Mouse (Mus musculus): ENCODE data around the gene Galnt18. TPM values are rescaled to one million over a fixed set of nuclear protein-coding genes. Genes with fewer than 3 reads are reported as not detected.

The Galnt18 gene
- polyA plus RNA-seq, 1 experiment, result 11.9 TPM

GRCm38 (mm10) chr7:111737426-111737825 lies 42.4 kb downstream of the Galnt18 start:
- TF ChIP-seq CTCF (IDR thresholded peaks at IDR 0.05; ENCODE audit: control insufficient read depth, insufficient read depth, insufficient read length), result no peak
- TF ChIP-seq CEBPB (IDR thresholded peaks at IDR 0.05; ENCODE audit: low read depth), result no peak
- TF ChIP-seq MYOD1 (IDR thresholded peaks at IDR 0.05; ENCODE audit: control insufficient read depth, insufficient read length, low read depth), result no peak
- TF ChIP-seq FOSL1 (IDR thresholded peaks at IDR 0.05; ENCODE audit: insufficient read depth, low read length, poor library complexity, severe bottlenecking), result no peak
- Histone ChIP-seq H3K27me3 (ENCODE audit: control insufficient read depth, insufficient read depth, insufficient read length) (no peaks in the 10 kb centered on the region), H3K36me3 (ENCODE audit: control insufficient read depth, insufficient read depth) (no peaks in the 10 kb centered on the region)

GRCm38 (mm10) chr7:111736365-111736764 lies 43.4 kb downstream of the Galnt18 start:
- TF ChIP-seq USF1 (IDR thresholded peaks at IDR 0.05; ENCODE audit: low read depth), result no peak
- no peak for TF ChIP-seq MYOG (IDR thresholded peaks at IDR 0.05; ENCODE audit: control insufficient read depth, extremely low read depth, insufficient read length)
- TF ChIP-seq CEBPB (IDR thresholded peaks at IDR 0.05; ENCODE audit: low read depth), result no peak
- no peak for TF ChIP-seq CTCF (IDR thresholded peaks at IDR 0.05; ENCODE audit: control insufficient read depth, insufficient read depth, insufficient read length)
- no peak for TF ChIP-seq FOSL1 (IDR thresholded peaks at IDR 0.05; ENCODE audit: insufficient read depth, low read length, poor library complexity, severe bottlenecking)
- Histone ChIP-seq H3K79me3 (ENCODE audit: low read depth) (no peaks in the 10 kb centered on the region), H3K79me2 (ENCODE audit: control insufficient read depth, insufficient read depth) (no peaks in the 10 kb centered on the region), H3ac (ENCODE audit: control insufficient read depth, insufficient read length, low read depth) (no peak overlapping the region), H3K27me3 (ENCODE audit: control insufficient read depth, insufficient read depth, insufficient read length) (no peaks in the 10 kb centered on the region), H3K4me3 (ENCODE audit: insufficient read depth, poor library complexity, severe bottlenecking) (no peak overlapping the region), H3K36me3 (ENCODE audit: control insufficient read depth, insufficient read depth) (no peaks in the 10 kb centered on the region)

More at GRCm38 (mm10) chr7:111737426-111737825, 42.4 kb downstream of the Galnt18 start:
- Histone ChIP-seq H3ac (ENCODE audit: control insufficient read depth, insufficient read length, low read depth) (no peak overlapping the region), H3K4me3 (ENCODE audit: insufficient read depth, poor library complexity, severe bottlenecking) (no peak overlapping the region), H3K79me3 (ENCODE audit: low read depth) (no peaks in the 10 kb centered on the region), H3K79me2 (ENCODE audit: control insufficient read depth, insufficient read depth) (no peaks in the 10 kb centered on the region)

- H3K79me3 ChIP-seq (ENCODE audit: low read depth), result no peaks in the 10 kb centered on the region
- H3K27me3 ChIP-seq (ENCODE audit: control insufficient read depth, insufficient read depth, insufficient read length), result no peaks in the 10 kb centered on the region
- H3K79me2 ChIP-seq (ENCODE audit: control insufficient read depth, insufficient read depth), result no peaks in the 10 kb centered on the region
- no peaks in the 10 kb centered on the region for H3K36me3 ChIP-seq (ENCODE audit: control insufficient read depth, insufficient read depth)
- no peak overlapping the region for H3K4me3 ChIP-seq (ENCODE audit: insufficient read depth, poor library complexity, severe bottlenecking)
- H3ac ChIP-seq (ENCODE audit: control insufficient read depth, insufficient read length, low read depth), result no peak overlapping the region
- TF ChIP-seq MYOD1 (IDR thresholded peaks at IDR 0.05; ENCODE audit: control insufficient read depth, insufficient read length, low read depth) (no peak), MYOG (IDR thresholded peaks at IDR 0.05; ENCODE audit: control insufficient read depth, extremely low read depth, insufficient read length) (no peak), MAX (IDR thresholded peaks at IDR 0.05) (no peak), FOSL1 (IDR thresholded peaks at IDR 0.05; ENCODE audit: insufficient read depth, low read length, poor library complexity, severe bottlenecking) (no peak), CTCF (IDR thresholded peaks at IDR 0.05; ENCODE audit: control insufficient read depth, insufficient read depth, insufficient read length) (no peak), USF1 (IDR thresholded peaks at IDR 0.05; ENCODE audit: low read depth) (no peak), CEBPB (IDR thresholded peaks at IDR 0.05; ENCODE audit: low read depth) (no peak)
Observed at GRCm38 (mm10) chr7:111730346-111731269, 49.2 kb downstream of the Galnt18 start.

DNA sequence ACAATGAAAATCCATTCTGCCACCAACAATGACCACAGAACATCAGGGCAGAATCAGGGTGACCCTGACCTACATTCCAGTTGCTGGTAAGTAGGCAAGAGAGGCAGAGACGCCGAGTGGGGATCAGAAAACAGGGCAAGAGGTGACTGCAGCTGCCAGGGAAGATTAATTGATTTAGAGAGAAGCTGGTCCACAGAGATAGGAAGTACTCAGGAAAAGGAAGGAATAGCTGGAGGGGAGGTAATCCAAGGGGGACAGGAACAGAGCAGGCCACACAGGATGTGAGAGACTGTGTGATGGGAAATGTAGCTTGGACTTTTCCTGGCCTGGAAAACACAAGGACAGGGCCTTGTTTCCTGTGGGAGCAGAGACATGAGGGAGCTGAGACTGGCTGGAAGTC lies 52.8 kb downstream of the Galnt18 start:
- Histone ChIP-seq H3ac (ENCODE audit: control insufficient read depth, insufficient read length, low read depth) (no peak overlapping the region), H3K36me3 (ENCODE audit: control insufficient read depth, insufficient read depth) (no peaks in the 10 kb centered on the region)

GRCm38 (mm10) chr7:111724730-111725129 lies 55.0 kb downstream of the Galnt18 start:
- Histone ChIP-seq H3K79me3 (ENCODE audit: low read depth) (no peaks in the 10 kb centered on the region), H3K79me2 (ENCODE audit: control insufficient read depth, insufficient read depth) (no peaks in the 10 kb centered on the region), H3K27me3 (ENCODE audit: control insufficient read depth, insufficient read depth, insufficient read length) (no peaks in the 10 kb centered on the region), H3ac (ENCODE audit: control insufficient read depth, insufficient read length, low read depth) (no peak overlapping the region), H3K4me3 (ENCODE audit: insufficient read depth, poor library complexity, severe bottlenecking) (no peak overlapping the region), H3K36me3 (ENCODE audit: control insufficient read depth, insufficient read depth) (no peaks in the 10 kb centered on the region)
- no peak for TF ChIP-seq CEBPB (IDR thresholded peaks at IDR 0.05; ENCODE audit: low read depth)

More for the DNA sequence above, 52.8 kb downstream of the Galnt18 start:
- H3K27me3 ChIP-seq (ENCODE audit: control insufficient read depth, insufficient read depth, insufficient read length), result no peaks in the 10 kb centered on the region
- H3K79me3 ChIP-seq (ENCODE audit: low read depth), result no peaks in the 10 kb centered on the region
- TF ChIP-seq MYOD1 (IDR thresholded peaks at IDR 0.05; ENCODE audit: control insufficient read depth, insufficient read length, low read depth), result no peak
- no peak for TF ChIP-seq CEBPB (IDR thresholded peaks at IDR 0.05; ENCODE audit: low read depth)
- no peak for TF ChIP-seq MYOG (IDR thresholded peaks at IDR 0.05; ENCODE audit: control insufficient read depth, extremely low read depth, insufficient read length)
- no peak for TF ChIP-seq USF1 (IDR thresholded peaks at IDR 0.05; ENCODE audit: low read depth)
- no peak for TF ChIP-seq CTCF (IDR thresholded peaks at IDR 0.05; ENCODE audit: control insufficient read depth, insufficient read depth, insufficient read length)
- TF ChIP-seq FOSL1 (IDR thresholded peaks at IDR 0.05; ENCODE audit: insufficient read depth, low read length, poor library complexity, severe bottlenecking), result no peak
- no peak for TF ChIP-seq MAX (IDR thresholded peaks at IDR 0.05)
- H3K79me2 ChIP-seq (ENCODE audit: control insufficient read depth, insufficient read depth), result no peaks in the 10 kb centered on the region
- no peak overlapping the region for H3K4me3 ChIP-seq (ENCODE audit: insufficient read depth, poor library complexity, severe bottlenecking)

- H3K27me3 ChIP-seq (ENCODE audit: control insufficient read depth, insufficient read depth, insufficient read length), result no peaks in the 10 kb centered on the region
- no peaks in the 10 kb centered on the region for H3K36me3 ChIP-seq (ENCODE audit: control insufficient read depth, insufficient read depth)
- no peaks in the 10 kb centered on the region for H3K79me3 ChIP-seq (ENCODE audit: low read depth)
- H3K4me3 ChIP-seq (ENCODE audit: insufficient read depth, poor library complexity, severe bottlenecking), result no peak overlapping the region
- no peaks in the 10 kb centered on the region for H3K79me2 ChIP-seq (ENCODE audit: control insufficient read depth, insufficient read depth)
- no peak overlapping the region for H3ac ChIP-seq (ENCODE audit: control insufficient read depth, insufficient read length, low read depth)
- TF ChIP-seq MYOD1 (IDR thresholded peaks at IDR 0.05; ENCODE audit: control insufficient read depth, insufficient read length, low read depth) (no peak), CTCF (IDR thresholded peaks at IDR 0.05; ENCODE audit: control insufficient read depth, insufficient read depth, insufficient read length) (no peak), USF1 (IDR thresholded peaks at IDR 0.05; ENCODE audit: low read depth) (no peak), FOSL1 (IDR thresholded peaks at IDR 0.05; ENCODE audit: insufficient read depth, low read length, poor library complexity, severe bottlenecking) (no peak), MAX (IDR thresholded peaks at IDR 0.05) (no peak), CEBPB (IDR thresholded peaks at IDR 0.05; ENCODE audit: low read depth) (no peak), MYOG (IDR thresholded peaks at IDR 0.05; ENCODE audit: control insufficient read depth, extremely low read depth, insufficient read length) (no peak)
Observed at GRCm38 (mm10) chr7:111724004-111724403, 55.8 kb downstream of the Galnt18 start.

All from C2C12 (cell line).